Mouse (Mus musculus) limb, embryonic 10.5 days (tissue): Measurements from ENCODE around the gene Znhit6. TPM values are rescaled to one million over a fixed set of nuclear protein-coding genes. Genes with fewer than 3 reads are reported as not detected.

Source experiments
- DNase-seq: peaks from one replicate; pipeline ENCODE4 v3.0.0-alpha.2; 2017; ENCODE audit warnings: low spot score
- H3K27ac ChIP-seq: fragments of 300-500 bp; sonication (generic); 2 replicates; pipeline ENCODE4 v1.5.1; 2016; ENCODE audit warnings: mild to moderate bottlenecking
- H3K27me3 ChIP-seq: fragments of 300-500 bp; sonication (generic); 2 replicates; pipeline ENCODE4 v1.6.1; 2016; ENCODE audit warnings: low read depth, mild to moderate bottlenecking; ENCODE audit not compliant: poor library complexity, severe bottlenecking
- H3K36me3 ChIP-seq: fragments of 300-500 bp; sonication (generic); 2 replicates; pipeline ENCODE4 v1.6.1; 2016; ENCODE audit warnings: mild to moderate bottlenecking, moderate library complexity
- H3K4me1 ChIP-seq: fragments of 300-500 bp; sonication (generic); 2 replicates; pipeline ENCODE4 v1.6.1; 2016
- H3K4me3 ChIP-seq: fragments of 300-500 bp; sonication (generic); 2 replicates; pipeline ENCODE4 v1.5.1; 2016; ENCODE audit warnings: mild to moderate bottlenecking, moderate library complexity
- H3K9me3 ChIP-seq: fragments of 300-500 bp; sonication (generic); replicated peaks from 2 replicates; pipeline ENCODE4 v1.6.1; 2016; ENCODE audit warnings: mild to moderate bottlenecking
- WGBS: fragments of 180-500 bp; shearing (Covaris S2); methylation state at CpG from one replicate; pipeline ENCODE4 v1.1.7; 2016; 5-methylcytosine and 5-hydroxymethylcytosine counted together
- polyA plus RNA-seq: library from polyadenylated mRNA; unstranded; fragments of >200 nt; fragmentation: Nextera tagmentation; extraction: Ambion mirVana; gene quantifications from 2 replicates; pipeline ENCODE4 v1.2.1, GENCODE M21; 2016

Znhit6 gene
- polyA plus RNA-seq, 1 experiment from 2014 or later = 43.9 TPM

DNA sequence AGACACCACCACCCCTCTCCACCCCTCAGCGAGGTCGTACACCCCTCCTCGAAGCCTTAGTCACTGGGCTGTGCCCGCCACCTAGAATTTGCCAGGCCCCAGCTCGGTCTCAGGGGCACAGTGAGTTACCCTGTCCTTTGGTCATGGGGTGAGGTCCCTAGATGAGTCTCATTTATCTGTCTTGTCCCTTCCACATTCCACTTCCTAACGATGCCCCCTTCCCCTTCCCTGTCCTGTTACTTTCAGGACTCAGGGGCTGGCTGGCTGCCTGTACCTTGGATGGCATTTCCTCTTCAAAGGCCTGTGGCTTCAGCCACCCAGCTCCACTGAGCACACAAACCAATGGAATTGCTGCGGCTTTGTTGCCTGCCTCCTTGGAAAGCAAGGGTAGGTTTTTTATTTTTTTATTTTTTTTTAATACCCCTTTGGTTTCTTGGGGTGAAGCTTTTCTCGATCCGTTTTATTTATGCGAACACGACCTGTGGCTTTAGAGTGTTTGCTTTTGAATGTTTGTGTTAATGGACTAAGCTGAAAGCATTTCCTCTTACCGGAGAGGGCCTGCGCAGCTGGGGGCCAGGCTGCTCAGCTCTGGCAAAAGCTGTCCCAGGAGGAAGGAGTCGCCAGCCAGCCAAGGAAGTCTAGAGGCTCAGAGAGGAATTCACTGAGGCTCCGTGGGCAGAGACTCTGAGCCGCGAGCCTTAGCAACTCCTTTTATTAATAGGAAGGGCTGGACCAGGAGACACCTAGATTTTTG is 38.5 kb downstream of the Znhit6 start:
- DNase-seq = peak; percentile 55
- no peaks in the 10 kb centered on the region for H3K27me3 ChIP-seq
- peak overlapping the region; percentile 75 for H3K27ac ChIP-seq
- no peak overlapping the region; the same call in 1 of the 2 replicates for H3K4me3 ChIP-seq
- WGBS = 13% methylated on average over 17 of the region's 17 CpGs
- H3K4me1 ChIP-seq = peaks cover 28% of the 10 kb centered on the region
- H3K36me3 ChIP-seq = peaks cover 4% of the 10 kb centered on the region; the same call in 1 of the 2 replicates
- H3K9me3 ChIP-seq = no peaks in the 10 kb centered on the region

DNA sequence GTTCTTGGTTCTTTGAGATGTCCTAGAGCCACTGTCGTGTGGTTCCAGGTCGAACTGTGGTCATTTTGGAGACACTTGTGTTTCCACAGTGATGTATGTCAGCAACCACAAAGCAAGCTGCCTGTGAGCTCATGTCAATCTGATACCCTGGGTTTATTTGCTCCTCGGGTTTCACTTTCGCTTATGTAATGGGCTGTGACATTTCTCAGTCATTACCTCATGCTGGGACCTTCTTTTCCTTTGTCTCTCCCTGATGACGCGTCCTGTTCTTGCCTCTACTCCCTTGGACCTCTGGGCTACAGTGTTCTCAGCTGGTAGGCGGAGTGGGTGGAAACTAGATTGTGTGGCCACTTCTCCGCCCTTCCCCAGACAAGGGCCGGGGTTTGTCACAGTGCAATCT is 42.3 kb downstream of the Znhit6 start:
- DNase-seq = no peak
- 82% methylated on average over 9 of the region's 9 CpGs for WGBS
- Histone ChIP-seq H3K27ac (no peak overlapping the region), H3K4me1 (peaks cover 24% of the 10 kb centered on the region), H3K4me3 (no peak overlapping the region), H3K9me3 (no peaks in the 10 kb centered on the region), H3K27me3 (no peaks in the 10 kb centered on the region), H3K36me3 (no peaks in the 10 kb centered on the region)

DNA sequence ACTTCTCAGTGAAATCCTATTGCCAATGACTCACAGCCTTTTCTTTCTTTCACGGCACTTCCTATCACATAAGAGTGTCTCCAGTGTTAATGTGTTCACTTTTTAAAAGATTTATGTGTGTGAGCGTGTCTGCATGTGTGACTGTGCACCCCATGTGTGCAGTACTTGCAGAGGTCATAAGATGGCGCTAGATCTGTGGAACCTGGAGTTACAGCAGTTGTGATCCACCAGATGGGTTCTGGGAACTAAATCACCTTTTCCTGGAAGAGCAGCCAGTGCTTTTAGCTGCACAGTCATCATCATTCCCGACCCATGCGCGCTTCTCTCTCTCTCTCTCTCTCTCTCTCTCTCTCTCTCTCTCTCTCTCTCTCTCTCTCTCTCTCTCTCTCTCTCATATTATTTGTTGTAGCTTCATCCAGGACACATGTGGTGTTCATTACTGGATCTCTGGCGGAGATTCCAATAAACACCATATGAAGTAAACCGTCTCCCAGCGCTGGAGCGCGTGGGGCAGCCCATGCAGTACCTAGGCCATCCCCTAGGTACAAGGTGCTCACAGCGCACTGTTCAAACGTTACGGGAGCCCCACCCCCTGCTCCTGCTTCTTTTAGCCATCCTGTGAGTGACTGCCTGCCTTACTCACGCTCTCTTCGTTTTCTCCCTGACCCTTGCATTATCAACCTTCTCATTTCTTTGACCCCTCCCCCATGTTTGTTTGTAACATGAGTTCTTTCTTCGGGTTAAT is 43.8 kb downstream of the Znhit6 start:
- no peak overlapping the region for H3K27ac ChIP-seq
- no peak for DNase-seq
- peaks cover 9% of the 10 kb centered on the region for H3K4me1 ChIP-seq
- no peaks in the 10 kb centered on the region for H3K36me3 ChIP-seq
- H3K4me3 ChIP-seq = no peak overlapping the region
- no peaks in the 10 kb centered on the region for H3K27me3 ChIP-seq
- H3K9me3 ChIP-seq = no peaks in the 10 kb centered on the region
- 88% methylated on average over 17 of the region's 17 CpGs for WGBS

DNA sequence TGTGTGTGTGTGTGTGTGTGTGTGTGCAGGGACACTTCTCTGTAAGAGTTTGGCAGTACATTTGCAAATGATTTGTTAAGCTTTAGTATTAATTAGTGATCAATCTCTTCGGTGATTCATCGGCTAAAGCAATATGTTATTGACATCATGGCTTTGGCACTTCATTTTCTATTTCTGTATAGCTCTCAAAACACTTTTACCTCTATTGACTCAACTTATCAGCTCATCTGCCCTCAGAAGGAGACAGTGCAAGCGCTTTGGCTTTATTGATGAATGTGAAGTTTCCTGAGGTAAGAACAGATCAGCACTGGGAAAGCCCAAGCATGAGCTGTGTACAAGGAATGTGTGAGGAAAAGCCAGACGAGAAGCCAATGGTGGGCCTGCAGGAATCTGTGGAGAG is 45.2 kb downstream of the Znhit6 start:
- no peak overlapping the region for H3K4me3 ChIP-seq
- no peaks in the 10 kb centered on the region for H3K4me1 ChIP-seq
- H3K36me3 ChIP-seq = no peaks in the 10 kb centered on the region
- H3K27ac ChIP-seq = no peak overlapping the region
- H3K9me3 ChIP-seq = no peaks in the 10 kb centered on the region
- no peak for DNase-seq
- WGBS = 91% methylated on average over 4 of the region's 4 CpGs
- H3K27me3 ChIP-seq = no peaks in the 10 kb centered on the region

DNA sequence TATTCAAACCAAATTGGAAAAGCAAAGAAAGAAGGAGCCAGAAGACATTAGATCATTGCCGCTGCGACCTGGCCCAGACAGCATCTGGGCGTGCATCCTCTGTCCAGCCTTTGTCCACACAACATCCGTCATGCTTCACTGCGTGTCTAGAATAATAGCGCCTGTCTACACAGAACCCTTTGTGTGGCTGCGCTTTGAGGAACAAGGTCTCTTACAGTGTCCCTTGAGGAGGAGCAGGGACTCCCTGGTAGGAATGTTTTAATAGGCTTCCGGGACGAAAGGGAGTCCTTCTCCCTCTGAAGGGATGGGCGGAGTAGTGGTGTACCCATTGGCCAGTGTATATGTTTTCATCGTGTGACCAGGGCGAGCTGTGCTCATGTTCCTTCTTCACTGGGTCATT is 47.0 kb downstream of the Znhit6 start:
- Histone ChIP-seq H3K4me3 (no peak overlapping the region), H3K27ac (no peak overlapping the region), H3K36me3 (no peaks in the 10 kb centered on the region), H3K4me1 (no peaks in the 10 kb centered on the region), H3K9me3 (no peaks in the 10 kb centered on the region), H3K27me3 (no peaks in the 10 kb centered on the region)
- WGBS = 89% methylated on average over 12 of the region's 12 CpGs
- DNase-seq = no peak

DNA sequence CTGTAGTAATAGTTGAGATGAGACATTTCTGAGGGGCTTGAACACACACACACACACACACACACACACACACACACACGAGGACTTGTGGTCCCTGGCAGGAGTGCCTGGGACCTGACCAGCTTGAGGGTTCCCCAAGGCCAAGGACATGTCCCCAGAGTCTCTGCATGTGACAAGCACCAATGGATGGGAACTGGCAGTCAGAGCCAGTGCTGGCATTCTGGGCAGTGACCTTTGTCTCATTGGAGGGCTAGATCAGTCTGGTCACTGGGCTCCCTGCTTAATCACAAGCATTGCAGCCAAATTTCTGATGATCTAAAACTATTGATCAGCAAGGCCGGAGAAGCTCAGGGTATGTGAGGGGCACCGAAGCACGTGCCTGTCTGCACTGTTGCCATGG is 48.8 kb downstream of the Znhit6 start:
- WGBS = 92% methylated on average over 4 of the region's 4 CpGs
- DNase-seq = no peak
- Histone ChIP-seq H3K4me1 (no peaks in the 10 kb centered on the region), H3K9me3 (no peaks in the 10 kb centered on the region), H3K36me3 (no peaks in the 10 kb centered on the region), H3K4me3 (no peak overlapping the region), H3K27ac (no peak overlapping the region), H3K27me3 (no peaks in the 10 kb centered on the region)

DNA sequence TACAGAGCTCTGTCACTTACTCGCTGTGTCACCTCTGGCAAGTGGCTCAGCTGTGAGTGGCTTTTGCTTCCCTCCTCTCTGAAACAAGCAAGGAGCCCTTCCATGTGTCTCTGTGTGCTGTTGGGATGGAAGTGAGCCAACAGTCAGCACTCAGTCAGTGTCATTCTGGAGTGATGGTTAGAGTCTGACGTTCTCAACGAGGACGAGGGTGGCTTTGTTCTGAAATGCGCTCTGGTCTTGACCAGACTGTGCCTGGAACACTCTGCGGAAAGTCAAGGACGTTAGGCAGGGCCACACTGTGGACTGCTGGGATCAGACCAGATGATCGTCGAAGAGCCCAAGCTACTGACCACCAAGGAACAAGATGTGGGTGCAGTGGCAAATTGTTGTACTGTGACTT is 49.5 kb downstream of the Znhit6 start:
- no peak overlapping the region for H3K27ac ChIP-seq
- no peaks in the 10 kb centered on the region for H3K27me3 ChIP-seq
- H3K4me3 ChIP-seq = no peak overlapping the region
- no peak for DNase-seq
- H3K4me1 ChIP-seq = no peaks in the 10 kb centered on the region
- no peaks in the 10 kb centered on the region for H3K9me3 ChIP-seq
- H3K36me3 ChIP-seq = no peaks in the 10 kb centered on the region
- WGBS = 88% methylated on average over 9 of the region's 9 CpGs

DNA sequence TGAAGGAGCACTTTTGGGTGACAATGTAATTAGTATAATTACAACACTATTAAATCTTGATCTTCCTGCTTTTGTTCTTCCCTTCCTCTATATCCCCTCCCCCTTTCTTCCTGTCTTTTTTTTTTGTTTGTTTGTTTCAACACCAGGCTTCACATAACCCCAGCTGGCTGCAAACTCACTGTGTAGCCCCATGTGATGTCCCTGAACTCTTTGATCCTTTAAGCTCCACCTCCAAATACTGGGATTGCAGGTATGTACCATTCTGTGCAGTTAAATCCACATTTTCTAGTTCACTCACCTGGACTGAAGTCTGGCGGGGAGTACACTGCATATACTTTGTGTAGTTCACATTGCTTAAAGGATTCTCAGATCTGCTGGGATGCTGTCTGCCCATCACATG is 50.1 kb downstream of the Znhit6 start:
- 91% methylated on average over 1 of the region's 1 CpGs for WGBS
- Histone ChIP-seq H3K4me1 (no peaks in the 10 kb centered on the region), H3K36me3 (no peaks in the 10 kb centered on the region), H3K27ac (no peak overlapping the region), H3K9me3 (no peaks in the 10 kb centered on the region), H3K4me3 (no peak overlapping the region), H3K27me3 (no peaks in the 10 kb centered on the region)
- DNase-seq = no peak

DNA sequence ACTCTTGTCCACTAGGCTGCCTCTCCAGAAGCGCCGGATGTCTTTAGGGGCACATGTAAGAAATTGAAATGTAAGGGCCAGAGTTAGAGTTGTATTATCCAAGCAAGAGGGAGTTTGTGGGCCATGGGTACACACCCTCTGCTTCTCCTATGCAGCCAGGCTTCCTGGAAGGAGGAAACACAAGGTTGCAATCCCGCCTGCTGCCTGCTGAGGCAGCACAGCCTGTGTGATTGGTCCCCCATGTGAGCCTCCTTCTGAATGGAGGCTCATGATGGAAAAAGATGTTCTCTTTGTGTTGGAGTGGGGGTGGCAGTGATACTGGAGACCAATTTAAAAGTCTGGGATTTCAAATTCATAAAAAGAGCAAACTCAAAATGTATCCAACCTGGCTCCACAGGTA is 51.8 kb downstream of the Znhit6 start:
- Histone ChIP-seq H3K27ac (no peak overlapping the region), H3K4me3 (no peak overlapping the region), H3K36me3 (no peaks in the 10 kb centered on the region), H3K27me3 (no peaks in the 10 kb centered on the region), H3K9me3 (no peaks in the 10 kb centered on the region), H3K4me1 (peaks cover 4% of the 10 kb centered on the region)
- no peak for DNase-seq
- WGBS = 74% methylated on average over 3 of the region's 3 CpGs

DNA sequence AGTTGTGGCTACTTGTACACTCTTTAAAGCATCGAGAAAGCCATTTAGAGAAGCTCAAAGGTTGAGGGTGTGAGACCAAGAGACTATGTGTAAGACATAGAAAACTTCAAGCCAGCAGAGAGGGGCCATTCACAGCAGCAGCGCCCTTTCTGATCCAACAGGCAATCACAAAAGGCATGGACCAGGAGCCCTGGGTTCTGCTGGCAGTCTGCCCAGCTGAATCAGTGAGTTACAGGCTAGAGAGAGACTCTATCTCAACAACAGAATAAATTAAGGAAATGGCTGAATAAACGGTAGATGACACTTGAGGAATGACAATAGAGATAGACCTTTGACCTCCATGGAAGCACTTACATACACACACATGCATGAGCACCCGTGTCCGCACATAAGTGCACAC is 52.6 kb downstream of the Znhit6 start:
- no peak overlapping the region for H3K4me3 ChIP-seq
- H3K27me3 ChIP-seq = no peaks in the 10 kb centered on the region
- DNase-seq = no peak
- H3K36me3 ChIP-seq = no peaks in the 10 kb centered on the region
- no peak overlapping the region for H3K27ac ChIP-seq
- no peaks in the 10 kb centered on the region for H3K9me3 ChIP-seq
- WGBS = 89% methylated on average over 5 of the region's 5 CpGs
- H3K4me1 ChIP-seq = peaks cover 11% of the 10 kb centered on the region

DNA sequence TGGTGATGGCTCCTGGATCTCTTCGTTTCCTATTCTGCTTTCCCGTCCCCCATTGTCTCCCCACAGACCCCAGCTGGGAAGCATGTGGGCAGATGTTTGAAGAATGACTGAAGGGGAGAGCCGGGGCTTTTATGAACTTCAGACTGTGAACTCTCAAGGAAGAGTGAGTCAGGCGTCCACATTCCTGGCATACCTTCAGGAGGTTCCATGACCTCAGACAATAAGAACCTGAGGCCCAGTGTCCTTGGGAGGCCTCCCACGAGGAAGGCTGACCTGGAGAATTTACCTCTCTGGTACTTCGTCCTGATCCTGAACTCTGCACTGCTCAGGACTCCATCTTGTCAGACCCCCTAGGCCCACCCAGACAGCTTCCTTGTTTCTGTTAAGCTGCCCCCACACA is 56.9 kb downstream of the Znhit6 start:
- Histone ChIP-seq H3K27me3 (0 out of 2 replicates have a peak, but pooled peaks cover 7% of the 10 kb centered on the region), H3K9me3 (no peaks in the 10 kb centered on the region), H3K4me3 (no peak overlapping the region), H3K4me1 (peaks cover 16% of the 10 kb centered on the region), H3K36me3 (no peaks in the 10 kb centered on the region), H3K27ac (peak overlapping the region; percentile 50; the same call in 1 of the 2 replicates)
- WGBS = 30% methylated on average over 6 of the region's 6 CpGs
- DNase-seq = no peak

DNA sequence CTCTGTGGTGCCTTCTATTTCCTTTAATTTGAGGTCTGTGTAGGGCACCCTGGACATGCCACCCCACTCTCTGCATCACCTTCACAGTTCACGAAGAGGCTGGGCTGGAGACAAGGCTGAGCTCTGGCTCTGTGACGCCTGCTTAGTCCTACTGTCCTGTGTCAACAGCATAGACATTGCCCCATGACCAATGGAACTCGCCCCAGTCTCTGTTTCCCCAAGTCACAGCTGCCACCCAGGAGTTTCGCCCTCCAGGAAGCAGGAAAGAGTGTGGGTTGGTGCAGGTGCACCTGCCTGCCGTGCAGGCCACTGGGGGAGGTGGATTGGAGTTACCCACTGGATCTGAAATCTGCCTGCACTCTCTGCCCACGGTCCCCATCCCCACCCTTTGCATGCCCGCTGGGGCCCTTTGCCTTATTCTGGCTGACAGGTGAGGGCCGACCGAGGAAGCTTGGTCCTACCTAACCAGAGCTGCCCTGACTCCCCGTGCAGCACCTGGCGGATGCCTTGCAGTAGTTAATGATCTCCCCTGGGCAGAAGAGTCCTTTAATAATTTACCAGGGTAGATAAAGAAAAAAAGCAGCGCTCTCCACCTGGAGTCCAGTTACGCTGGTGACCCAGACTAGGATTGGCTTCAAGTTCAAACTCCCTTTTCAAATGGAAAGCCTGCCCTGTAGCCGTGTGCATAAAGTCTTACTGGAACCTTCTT is 58.2 kb downstream of the Znhit6 start:
- no peaks in the 10 kb centered on the region for H3K9me3 ChIP-seq
- peaks cover 24% of the 10 kb centered on the region for H3K4me1 ChIP-seq
- 0 out of 2 replicates have a peak, but pooled peaks cover 12% of the 10 kb centered on the region for H3K27me3 ChIP-seq
- H3K36me3 ChIP-seq = no peaks in the 10 kb centered on the region
- no peak overlapping the region for H3K27ac ChIP-seq
- DNase-seq = no peak
- H3K4me3 ChIP-seq = no peak overlapping the region
- 88% methylated on average over 14 of the region's 14 CpGs for WGBS

DNA sequence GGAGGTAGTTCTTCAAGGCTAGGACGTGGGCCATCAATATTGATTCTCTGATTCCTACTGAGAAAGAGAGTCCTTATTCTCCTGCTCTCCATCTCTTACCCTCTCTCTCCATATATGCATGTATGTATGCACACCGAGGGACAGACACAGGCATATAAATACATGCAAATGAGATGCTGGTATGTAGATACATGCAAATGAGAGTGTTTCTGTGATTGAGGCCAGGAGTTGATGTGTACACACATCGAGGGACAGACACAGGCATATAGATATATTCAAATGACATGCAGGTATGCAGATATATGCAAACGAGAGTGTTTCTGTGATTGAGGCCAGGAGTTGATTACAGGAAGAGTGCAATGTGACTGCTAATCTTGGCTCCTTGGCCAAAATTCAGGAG is 64.2 kb downstream of the Znhit6 start:
- no peaks in the 10 kb centered on the region for H3K9me3 ChIP-seq
- DNase-seq = no peak
- peaks cover 27% of the 10 kb centered on the region for H3K4me1 ChIP-seq
- H3K36me3 ChIP-seq = no peaks in the 10 kb centered on the region
- no peak overlapping the region for H3K27ac ChIP-seq
- H3K4me3 ChIP-seq = no peak overlapping the region
- H3K27me3 ChIP-seq = 0 out of 2 replicates have a peak, but pooled peaks cover 7% of the 10 kb centered on the region
- WGBS = 83% methylated on average over 4 of the region's 4 CpGs
